Mouse (Mus musculus): Measurements from ENCODE around the gene Ankrd63.

DNA sequence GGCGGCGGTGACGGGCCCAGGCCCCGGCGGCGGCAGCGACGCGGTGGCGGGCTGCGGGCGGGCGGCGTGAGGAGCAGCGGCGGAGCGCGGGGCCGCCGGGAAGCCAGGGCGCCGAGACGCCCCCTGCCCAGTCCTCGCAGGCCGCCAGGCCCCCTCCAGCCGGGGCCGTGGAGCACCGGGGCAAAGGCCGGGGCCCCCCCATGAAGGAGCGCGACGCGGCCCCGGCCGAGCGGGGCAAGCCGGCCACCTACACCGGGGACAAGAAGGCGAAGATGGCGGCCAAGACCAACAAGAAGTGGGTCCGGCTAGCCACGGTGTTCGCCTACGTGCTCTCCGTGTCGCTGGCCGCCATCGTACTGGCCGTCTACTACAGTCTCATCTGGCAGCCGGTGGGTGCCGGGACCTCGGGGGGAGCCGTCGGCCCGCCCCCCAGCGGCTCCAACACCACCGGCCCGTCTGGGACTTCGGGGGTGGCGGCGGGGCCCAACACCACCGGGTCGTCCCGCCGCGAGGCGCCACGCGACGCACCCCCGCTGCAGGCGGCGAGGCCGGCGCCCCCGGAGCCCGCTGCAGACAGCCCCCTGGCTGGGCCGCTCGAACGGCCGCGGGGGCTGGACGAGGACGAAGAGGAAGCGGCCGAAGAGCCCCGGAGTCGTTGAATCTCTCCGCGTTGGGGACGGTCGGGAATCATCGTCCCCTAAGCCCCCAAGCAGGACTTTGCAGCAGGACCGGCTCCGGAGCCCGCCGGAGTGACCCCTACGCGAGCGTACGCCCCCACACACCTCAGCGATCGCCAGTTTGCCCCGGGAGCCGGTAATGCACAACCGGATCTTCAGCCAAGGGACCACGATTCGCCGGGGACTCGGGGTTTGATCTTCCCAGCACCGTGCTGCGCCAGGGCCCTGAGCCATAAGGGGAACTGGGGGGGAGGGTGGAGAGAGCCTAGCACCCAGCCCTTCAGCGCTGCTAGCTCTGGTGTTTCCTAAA is 42.4 kb upstream of the Ankrd63 start:
- TF ChIP-seq POLR2A (IDR thresholded peaks at IDR 0.05; ENCODE audit: low read depth, low read length) (no peak), CTCF (IDR thresholded peaks at IDR 0.05; ENCODE audit: borderline replicate concordance, insufficient read depth, low read length) (no peak)
